Mouse (Mus musculus) G1E (cell line): Measurements from ENCODE around the gene Il1rl2.

ENCODE experiments used
- CTCF ChIP-seq: IDR thresholded peaks from 2 replicates; pipeline ENCODE4 v1.5.1; 2012; ENCODE audit warnings: low read depth, low read length, inconsistent platforms, mixed read lengths
- GATA1 ChIP-seq: IDR thresholded peaks from 2 replicates; pipeline ENCODE4 v1.6.1; 2012; ENCODE audit warnings: borderline replicate concordance, low read length, inconsistent platforms, mixed read lengths
- GATA2 ChIP-seq: IDR thresholded peaks from 2 replicates; pipeline ENCODE4 v1.6.1; 2012; ENCODE audit warnings: low read depth, low read length, inconsistent platforms, borderline replicate concordance
- POLR2AphosphoS5 ChIP-seq: IDR thresholded peaks from 2 replicates; pipeline ENCODE4 v1.6.1; 2012; ENCODE audit warnings: low read depth, low read length, inconsistent platforms; ENCODE audit not compliant: insufficient replicate concordance
- TAL1 ChIP-seq: conservative IDR thresholded peaks from 2 replicates; pipeline ENCODE4 v1.6.1; 2012; ENCODE audit warnings: low read depth, low read length, inconsistent platforms, mixed read lengths

GRCm38 (mm10) chr1:40380111-40380510 is 55.7 kb downstream of the Il1rl2 start:
- TF ChIP-seq POLR2AphosphoS5: no peak
- no peak for TF ChIP-seq TAL1
- TF ChIP-seq GATA2: no peak
- TF ChIP-seq CTCF: peak; percentile 61
- no peak for TF ChIP-seq GATA1
